Mouse (Mus musculus) Muller cell, postnatal 12 days (primary cell): ENCODE results near the gene Map2k7.

ENCODE experiments used
- DNase-seq: peaks from one replicate; pipeline ENCODE4 v3.0.0-alpha.2; 2015; ENCODE audit errors: inconsistent ontology term

Map2k7 gene

GRCm38 (mm10) chr8:4238434-4239192 lies at the start of gene Map2k7, which contains the start of gene Gm49320:
Gene Map2k7 (plus strand): TSS chr8:4238740.
Gene Gm49320 (plus strand): TSS chr8:4238865.
- DNase-seq = peak; percentile 99

GRCm38 (mm10) chr8:4189031-4189722 lies 49.4 kb upstream of the Map2k7 start:
- DNase-seq = no peak

GRCm38 (mm10) chr8:4192305-4192704 lies 46.2 kb upstream of the Map2k7 start:
- DNase-seq = peak; percentile 17

- DNase-seq = peak; percentile 81
Observed at GRCm38 (mm10) chr8:4192807-4193587, 45.5 kb upstream of the Map2k7 start.

GRCm38 (mm10) chr8:4193588-4193894 lies 45.0 kb upstream of the Map2k7 start:
- DNase-seq = no peak

- DNase-seq = no peak
Observed at GRCm38 (mm10) chr8:4201321-4201720, 37.2 kb upstream of the Map2k7 start.

- no peak for DNase-seq
Observed at GRCm38 (mm10) chr8:4205246-4206123, 33.1 kb upstream of the Map2k7 start.

- DNase-seq = no peak
Observed at GRCm38 (mm10) chr8:4206182-4207015, 32.1 kb upstream of the Map2k7 start.

GRCm38 (mm10) chr8:4207016-4207350 lies 31.6 kb upstream of the Map2k7 start:
- no peak for DNase-seq

GRCm38 (mm10) chr8:4211097-4211496 lies 27.4 kb upstream of the Map2k7 start:
- no peak for DNase-seq

- peak; percentile 26 for DNase-seq
Observed at GRCm38 (mm10) chr8:4212809-4213209, 25.7 kb upstream of the Map2k7 start.

- peak; percentile 61 for DNase-seq
Observed at GRCm38 (mm10) chr8:4213210-4214005, 25.1 kb upstream of the Map2k7 start.

GRCm38 (mm10) chr8:4214006-4214980 lies 24.2 kb upstream of the Map2k7 start:
- peak; percentile 38 for DNase-seq

- DNase-seq = no peak
Observed at GRCm38 (mm10) chr8:4216296-4216695, 22.2 kb upstream of the Map2k7 start.

GRCm38 (mm10) chr8:4216791-4217621 lies 21.5 kb upstream of the Map2k7 start, which contains the start of gene Prr36:
Gene Prr36 (minus strand): TSS chr8:4217459.
- DNase-seq = peak; percentile 46

- no peak for DNase-seq
Observed at GRCm38 (mm10) chr8:4219617-4220016, 18.9 kb upstream of the Map2k7 start.

- DNase-seq = no peak
Observed at GRCm38 (mm10) chr8:4222059-4222458, 16.5 kb upstream of the Map2k7 start.

- DNase-seq = no peak
Observed at GRCm38 (mm10) chr8:4226323-4226722, 12.2 kb upstream of the Map2k7 start.
